Mouse (Mus musculus) testis, adult 2 months (tissue): ENCODE results near the gene Cdk1.

Experiments
- CTCF ChIP-seq: fragments of 200-500 bp; IDR thresholded peaks from 2 replicates; pipeline ENCODE4 v1.5.1; 2012; ENCODE audit warnings: low read depth, mild to moderate bottlenecking, inconsistent platforms, low read length, moderate library complexity; ENCODE audit not compliant: control insufficient read depth, insufficient read depth, insufficient replicate concordance
- POLR2A ChIP-seq: fragments of 200-500 bp; IDR thresholded peaks from 2 replicates; pipeline ENCODE4 v1.6.1; 2012; ENCODE audit warnings: low read depth, mild to moderate bottlenecking, inconsistent platforms, low read length, moderate library complexity; ENCODE audit not compliant: control insufficient read depth

- TF ChIP-seq CTCF, result no peak
- no peak for TF ChIP-seq POLR2A
Observed at GRCm38 (mm10) chr10:69309109-69309508, 43.6 kb downstream of the Cdk1 start.
